In the genomic region with DNA sequence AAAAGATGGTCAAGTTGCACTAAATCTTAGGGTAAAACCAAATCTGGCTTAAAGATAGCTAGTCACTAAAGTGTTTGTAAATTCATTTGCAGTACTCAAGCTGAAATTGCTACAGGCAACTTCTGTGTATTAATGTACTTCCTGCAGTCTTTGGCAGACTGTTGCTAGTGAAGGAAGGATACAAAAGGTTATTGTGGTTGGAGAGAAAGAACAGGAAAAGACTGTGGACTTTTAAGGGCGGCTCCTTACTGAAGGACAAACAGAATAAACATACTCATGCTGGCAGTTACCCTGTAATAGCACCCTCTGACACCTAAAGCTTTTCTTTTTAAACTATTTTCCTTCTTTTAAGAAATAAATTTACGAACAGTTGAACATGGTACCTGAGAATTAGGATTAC, we compare ENCODE assay signal across 18 mouse cellular contexts. TPM values are rescaled to one million over a fixed set of nuclear protein-coding genes. Genes with fewer than 3 reads are reported as not detected.
DNase-seq lines count a peak whose midpoint lies in the region; ATAC-seq and TF ChIP-seq lines count a peak whose summit lies in the region.
"Had no signal": no experiment of that assay in that cellular context is flagged by ENCODE, and none has a peak within 500 bp of the region (broad histone marks: within the 10 kb centered on the region; RNA-seq: fewer than 3 reads in every experiment).

No protein-coding gene starts in this region.

- no peak overlapping the region for H3K4me2 ChIP-seq in limb, embryonic 13.5 days (replicated peaks)
- no peak overlapping the region for H3K4me2 ChIP-seq in intestine, embryonic 15.5 days (replicated peaks)
- H3K4me2 ChIP-seq in stomach, embryonic 15.5 days: no peak overlapping the region
- H3K4me2 ChIP-seq: forebrain, embryonic 12.5 days; limb, embryonic 15.5 days; lung, embryonic 15.5 days; midbrain, embryonic 12.5 days had no signal

- no peaks in the 10 kb centered on the region for H3K9me3 ChIP-seq in limb, embryonic 13.5 days
- H3K9me3 ChIP-seq in limb, embryonic 10.5 days (replicated peaks): no peaks in the 10 kb centered on the region
- H3K9me3 ChIP-seq in intestine, embryonic 15.5 days: no peaks in the 10 kb centered on the region
- no peaks in the 10 kb centered on the region for H3K9me3 ChIP-seq in stomach, embryonic 15.5 days
- no peaks in the 10 kb centered on the region for H3K9me3 ChIP-seq in hindbrain, embryonic 10.5 days
- H3K9me3 ChIP-seq: forebrain, embryonic 12.5 days; limb, embryonic 15.5 days; lung, embryonic 15.5 days; midbrain, embryonic 12.5 days had no signal

- no peak for TF ChIP-seq POLR2A in heart, adult 2 months (IDR thresholded peaks at IDR 0.05; ENCODE audit: insufficient read depth, low read depth, low read length)

- TF ChIP-seq CTCF in heart, adult 2 months (IDR thresholded peaks at IDR 0.05): no peak

- H3K9ac ChIP-seq in heart, adult 2 months (ENCODE audit: low read depth, low read length): no peak overlapping the region
- H3K9ac ChIP-seq in limb, embryonic 13.5 days: no peak overlapping the region
- no peak overlapping the region for H3K9ac ChIP-seq in intestine, embryonic 15.5 days
- no peak overlapping the region for H3K9ac ChIP-seq in stomach, embryonic 15.5 days
- H3K9ac ChIP-seq: forebrain, embryonic 12.5 days; limb, embryonic 15.5 days; lung, embryonic 15.5 days; midbrain, embryonic 12.5 days had no signal

- peak overlapping the region; percentile 21 for H3K27ac ChIP-seq in heart, adult 2 months
- H3K27ac ChIP-seq in limb, embryonic 13.5 days: 0 out of 2 replicates have a peak overlapping the region, but pooled peaks have one; percentile 28
- no peak overlapping the region for H3K27ac ChIP-seq in limb, embryonic 10.5 days
- no peak overlapping the region for H3K27ac ChIP-seq in intestine, embryonic 15.5 days
- peak overlapping the region; percentile 59; the same call in 1 of the 2 replicates for H3K27ac ChIP-seq in stomach, embryonic 15.5 days
- no peak overlapping the region for H3K27ac ChIP-seq in hindbrain, embryonic 10.5 days
- H3K27ac ChIP-seq: forebrain, embryonic 12.5 days; limb, embryonic 15.5 days; lung, embryonic 15.5 days; midbrain, embryonic 12.5 days had no signal

- intact Hi-C loops in heart, adult 2 months (cut with DNase I): no loop called here
- intact Hi-C loops in heart, postnatal 25 days (cut with DNase I): no loop called here
- intact Hi-C loops in left cerebral cortex, postnatal 10 days (cut with DNase I): no loop called here

- peaks cover 6% of the 10 kb centered on the region for H3K4me1 ChIP-seq in heart, adult 2 months (ENCODE audit: control insufficient read depth, insufficient read depth, low read length)
- peaks cover 10% of the 10 kb centered on the region; the same call in 1 of the 2 replicates for H3K4me1 ChIP-seq in limb, embryonic 13.5 days
- H3K4me1 ChIP-seq in limb, embryonic 10.5 days: no peaks in the 10 kb centered on the region
- H3K4me1 ChIP-seq in intestine, embryonic 15.5 days (replicated peaks): no peaks in the 10 kb centered on the region
- no peaks in the 10 kb centered on the region for H3K4me1 ChIP-seq in stomach, embryonic 15.5 days
- H3K4me1 ChIP-seq in hindbrain, embryonic 10.5 days (replicated peaks): no peaks in the 10 kb centered on the region
- H3K4me1 ChIP-seq: limb, embryonic 15.5 days; midbrain, embryonic 12.5 days had no signal

- H3K4me3 ChIP-seq in heart, adult 2 months: no peak overlapping the region
- H3K4me3 ChIP-seq in limb, embryonic 13.5 days: no peak overlapping the region
- H3K4me3 ChIP-seq in limb, embryonic 10.5 days: no peak overlapping the region
- no peak overlapping the region for H3K4me3 ChIP-seq in intestine, embryonic 15.5 days (replicated peaks)
- no peak overlapping the region for H3K4me3 ChIP-seq in stomach, embryonic 15.5 days (replicated peaks)
- H3K4me3 ChIP-seq in hindbrain, embryonic 10.5 days: no peak overlapping the region
- H3K4me3 ChIP-seq: forebrain, embryonic 12.5 days; left cerebral cortex, adult 2 months; limb, embryonic 15.5 days; lung, embryonic 15.5 days; midbrain, embryonic 12.5 days had no signal

- no peak for ATAC-seq in limb, embryonic 13.5 days (ENCODE audit: low FRiP score, low read depth)
- 0 out of 2 replicates have a peak, but pooled peaks have one; percentile 41 for ATAC-seq in intestine, embryonic 15.5 days
- ATAC-seq in stomach, embryonic 15.5 days (ENCODE audit: insufficient read depth, low FRiP score, low read depth): no peak

- no peak for TF ChIP-seq EP300 in heart, adult 2 months (IDR thresholded peaks at IDR 0.05; ENCODE audit: insufficient read depth, low read depth, low read length)

- 50% methylated on average over 2 of the region's 2 CpGs for WGBS in heart, adult 2 months
- WGBS in limb, embryonic 13.5 days: 72% methylated on average over 2 of the region's 2 CpGs
- 88% methylated on average over 2 of the region's 2 CpGs for WGBS in limb, embryonic 10.5 days
- 50% methylated on average over 2 of the region's 2 CpGs for WGBS in intestine, embryonic 15.5 days
- 44% methylated on average over 2 of the region's 2 CpGs for WGBS in stomach, embryonic 15.5 days
- WGBS in hindbrain, embryonic 10.5 days: 76% methylated on average over 2 of the region's 2 CpGs

- H3K36me3 ChIP-seq in heart, adult 2 months (ENCODE audit: control insufficient read depth, insufficient read depth, low read length): peaks cover 15% of the 10 kb centered on the region
- H3K36me3 ChIP-seq in limb, embryonic 13.5 days: peaks cover 13% of the 10 kb centered on the region
- H3K36me3 ChIP-seq in limb, embryonic 10.5 days: peaks cover 19% of the 10 kb centered on the region
- H3K36me3 ChIP-seq in intestine, embryonic 15.5 days: no peaks in the 10 kb centered on the region
- no peaks in the 10 kb centered on the region for H3K36me3 ChIP-seq in stomach, embryonic 15.5 days
- H3K36me3 ChIP-seq in hindbrain, embryonic 10.5 days: peaks cover 17% of the 10 kb centered on the region

- no peak for DNase-seq in heart, adult 2 months
- no peak for DNase-seq in heart, postnatal 25 days (ENCODE audit: low spot score)
- DNase-seq in limb, embryonic 10.5 days (ENCODE audit: low spot score): no peak
- DNase-seq in hindbrain, embryonic 10.5 days (ENCODE audit: low spot score): no peak
- no peak for DNase-seq in left cerebral cortex, postnatal 10 days (ENCODE audit: extremely low spot score in 1 of 2, low spot score in 2 of 2)
- DNase-seq: cerebellum, adult 11-12 months; heart, adult 11 months; heart, postnatal 4 days; spleen, adult 18-20 months; thymus, postnatal 36 days had no signal

- no peaks in the 10 kb centered on the region for H3K27me3 ChIP-seq in heart, adult 2 months (ENCODE audit: control insufficient read depth, insufficient read depth, low read length)
- H3K27me3 ChIP-seq in limb, embryonic 13.5 days: no peaks in the 10 kb centered on the region
- no peaks in the 10 kb centered on the region for H3K27me3 ChIP-seq in limb, embryonic 10.5 days (ENCODE audit: low read depth, poor library complexity, severe bottlenecking)
- no peaks in the 10 kb centered on the region for H3K27me3 ChIP-seq in intestine, embryonic 15.5 days (replicated peaks)
- no peaks in the 10 kb centered on the region for H3K27me3 ChIP-seq in stomach, embryonic 15.5 days (replicated peaks)
- H3K27me3 ChIP-seq in hindbrain, embryonic 10.5 days (ENCODE audit: insufficient read depth, poor library complexity, severe bottlenecking): no peaks in the 10 kb centered on the region
- H3K27me3 ChIP-seq: forebrain, embryonic 12.5 days; limb, embryonic 15.5 days; lung, embryonic 15.5 days; midbrain, embryonic 12.5 days had no signal

- peaks cover 2% of the 10 kb centered on the region; the same call in 1 of the 2 replicates for H3K79me2 ChIP-seq in heart, adult 2 months (replicated peaks; ENCODE audit: control insufficient read depth, insufficient read depth, low read length)

RNA-seq across cellular contexts. Expression of a gene that starts 50.2 kb away (rescaled TPM):
- 10 to 100 TPM; 20.9 to 22.4 TPM for total RNA-seq in heart, adult 2 months (2021)
- polyA plus RNA-seq in heart, adult 2 months (2012; rRNA removed): 5.6 and 8.1 TPM in 2 replicates
- total RNA-seq in heart, postnatal 25 days (2021): 10 to 100 TPM; 20.1 to 29.1 TPM
- 26.0 and 27.1 TPM in 2 replicates for polyA plus RNA-seq in limb, embryonic 13.5 days (2015; fragmentation: Nextera tagmentation; extraction: Ambion mirVana)
- 16.1 and 21.5 TPM in 2 replicates for polyA plus RNA-seq in limb, embryonic 10.5 days (2016; fragmentation: Nextera tagmentation; extraction: Ambion mirVana)
- polyA plus RNA-seq in intestine, embryonic 15.5 days (2015; fragmentation: Nextera tagmentation; extraction: Ambion mirVana): 20.3 and 21.0 TPM in 2 replicates
- polyA plus RNA-seq in stomach, embryonic 15.5 days (2015; fragmentation: Nextera tagmentation; extraction: Ambion mirVana): 20.0 and 21.2 TPM in 2 replicates
- polyA plus RNA-seq in hindbrain, embryonic 10.5 days (2016; fragmentation: Nextera tagmentation; extraction: Ambion mirVana): 18.5 and 20.9 TPM in 2 replicates
- total RNA-seq in left cerebral cortex, postnatal 10 days (2021): 10 to 100 TPM; 62.2 to 66.4 TPM

Comparison
In these comparisons a context has a peak if more than half of its experiments do, and no peak if none do; other contexts are left out.
1. H3K27ac ChIP-seq: peak in heart, adult 2 months (single experiment), limb, embryonic 13.5 days (single experiment) and stomach, embryonic 15.5 days (single experiment); none in limb, embryonic 10.5 days (single experiment), intestine, embryonic 15.5 days (single experiment) and hindbrain, embryonic 10.5 days (single experiment).